Mouse (Mus musculus) limb, embryonic 14.5 days (tissue): ENCODE results near the gene Nav2. TPM values are rescaled to one million over a fixed set of nuclear protein-coding genes. Genes with fewer than 3 reads are reported as not detected.

Source experiments
- ATAC-seq: fragments of 200-750 bp; cut with Nextera tagmentation; 2 replicates; pipeline ENCODE4 v1.8.0; 2017; ENCODE audit warnings: low read depth, moderate number of reproducible peaks, moderate TSS enrichment; ENCODE audit not compliant: low FRiP score
- DNase-seq: peaks from one replicate; pipeline ENCODE4 v3.0.0-alpha.2; 2015; ENCODE audit warnings: low spot score
- H3K27ac ChIP-seq: fragments of 300-500 bp; sonication (generic); replicated peaks from 2 replicates; pipeline ENCODE4 v1.5.1; 2014; ENCODE audit warnings: low read depth, mild to moderate bottlenecking, low read length, moderate library complexity, mixed read lengths
- H3K27me3 ChIP-seq: fragments of 300-500 bp; sonication (generic); 2 replicates; pipeline ENCODE4 v1.6.1; 2014; ENCODE audit warnings: low read length, mixed read lengths; ENCODE audit not compliant: control insufficient read depth, insufficient read depth
- H3K36me3 ChIP-seq: fragments of 300-500 bp; sonication (generic); 2 replicates; pipeline ENCODE4 v1.6.1; 2014; ENCODE audit warnings: mild to moderate bottlenecking, low read length, moderate library complexity, mixed read lengths; ENCODE audit not compliant: control insufficient read depth, insufficient read depth
- H3K4me1 ChIP-seq: fragments of 300-500 bp; sonication (generic); 2 replicates; pipeline ENCODE4 v1.6.1; 2014; ENCODE audit warnings: antibody characterized with exemption, low read length, mixed read lengths; ENCODE audit not compliant: control insufficient read depth, insufficient read depth
- H3K4me2 ChIP-seq: fragments of 300-500 bp; sonication (generic); replicated peaks from 2 replicates; pipeline ENCODE4 v1.6.1; 2014; ENCODE audit warnings: low read depth, mild to moderate bottlenecking, low read length, moderate library complexity; ENCODE audit not compliant: severe bottlenecking
- H3K4me3 ChIP-seq: fragments of 300-500 bp; sonication (generic); replicated peaks from 2 replicates; pipeline ENCODE4 v1.5.1; 2014; ENCODE audit warnings: low read length
- H3K9ac ChIP-seq: fragments of 300-500 bp; sonication (generic); 2 replicates; pipeline ENCODE4 v1.6.1; 2014; ENCODE audit warnings: mild to moderate bottlenecking, low read depth, low read length, moderate library complexity; ENCODE audit not compliant: severe bottlenecking
- H3K9me3 ChIP-seq: fragments of 300-500 bp; sonication (generic); 2 replicates; pipeline ENCODE4 v1.6.1; 2016; ENCODE audit warnings: low read length; ENCODE audit not compliant: control insufficient read depth
- POLR2A ChIP-seq: fragments of 200-500 bp; IDR thresholded peaks from 2 replicates; pipeline ENCODE4 v1.8.0; 2012; ENCODE audit warnings: inconsistent platforms, mild to moderate bottlenecking, moderate library complexity, borderline replicate concordance; ENCODE audit not compliant: insufficient read depth, insufficient read length; ENCODE audit errors: extremely low read depth
- WGBS: fragments of 180-500 bp; shearing (Covaris S2); extraction: QIAGEN DNeasy Blood & Tissue Kit; methylation state at CpG from one replicate; pipeline ENCODE4 v1.1.7; 2014; 5-methylcytosine and 5-hydroxymethylcytosine counted together
- polyA plus RNA-seq, 2 experiments: library from polyadenylated mRNA; depleted of rRNA in 1 of 2; stranded (reverse) in 1 of 2; unstranded in 1 of 2; fragments of >200 nt; fragmentation: Nextera tagmentation in 1 of 2; extraction: Ambion mirVana in 1 of 2; gene quantifications; 2 replicates each; pipeline versions ENCODE4 v1.2.1 to v1.2.3; 2012 to 2014

The Nav2 gene
- polyA plus RNA-seq, 2 experiments = 15.8 to 16.8 TPM

- no peak overlapping the region for H3K4me3 ChIP-seq
- DNase-seq = no peak
- no peaks in the 10 kb centered on the region for H3K9me3 ChIP-seq
- ATAC-seq = no peak
- no peak for TF ChIP-seq POLR2A
- H3K4me2 ChIP-seq = no peak overlapping the region
- no peak overlapping the region for H3K9ac ChIP-seq
- H3K27me3 ChIP-seq = no peaks in the 10 kb centered on the region
- no peaks in the 10 kb centered on the region for H3K36me3 ChIP-seq
- peaks cover 16% of the 10 kb centered on the region for H3K4me1 ChIP-seq
- H3K27ac ChIP-seq = no peak overlapping the region
These were observed 584.1 kb downstream of the Nav2 start for GRCm38 (mm10) chr7:49492622-49493021.

- Histone ChIP-seq H3K4me2 (no peak overlapping the region), H3K27me3 (no peaks in the 10 kb centered on the region), H3K9ac (no peak overlapping the region), H3K4me1 (peaks cover 16% of the 10 kb centered on the region), H3K27ac (no peak overlapping the region), H3K9me3 (no peaks in the 10 kb centered on the region), H3K4me3 (no peak overlapping the region), H3K36me3 (no peaks in the 10 kb centered on the region)
- ATAC-seq (no peak), DNase-seq (no peak)
- TF ChIP-seq POLR2A = no peak
- 93% methylated on average over 4 of the region's 4 CpGs for WGBS
These were observed 584.7 kb downstream of the Nav2 start for GRCm38 (mm10) chr7:49493210-49493609.

- H3K4me3 ChIP-seq = no peak overlapping the region
- 78% methylated on average over 6 of the region's 6 CpGs for WGBS
- DNase-seq (no peak), ATAC-seq (no peak)
- H3K27me3 ChIP-seq = no peaks in the 10 kb centered on the region
- H3K4me1 ChIP-seq = peaks cover 16% of the 10 kb centered on the region
- H3K4me2 ChIP-seq = no peak overlapping the region
- no peak overlapping the region for H3K9ac ChIP-seq
- TF ChIP-seq POLR2A = no peak
- no peaks in the 10 kb centered on the region for H3K36me3 ChIP-seq
- H3K27ac ChIP-seq = no peak overlapping the region
- no peaks in the 10 kb centered on the region for H3K9me3 ChIP-seq
These were observed 586.1 kb downstream of the Nav2 start for GRCm38 (mm10) chr7:49494654-49495053.

- Histone ChIP-seq H3K4me1 (peaks cover 16% of the 10 kb centered on the region), H3K27ac (no peak overlapping the region), H3K4me3 (no peak overlapping the region), H3K36me3 (no peaks in the 10 kb centered on the region), H3K9me3 (no peaks in the 10 kb centered on the region), H3K4me2 (no peak overlapping the region), H3K9ac (no peak overlapping the region), H3K27me3 (no peaks in the 10 kb centered on the region)
- 15% methylated on average over 11 of the region's 11 CpGs for WGBS
- no peak for ATAC-seq
- DNase-seq = no peak
- TF ChIP-seq POLR2A = no peak
These were observed 587.6 kb downstream of the Nav2 start for GRCm38 (mm10) chr7:49496111-49496510.

GRCm38 (mm10) chr7:49496766-49497425, 588.4 kb downstream of the Nav2 start:
- Histone ChIP-seq H3K4me1 (peaks cover 16% of the 10 kb centered on the region), H3K36me3 (no peaks in the 10 kb centered on the region), H3K9ac (no peak overlapping the region; the same call in 1 of the 2 replicates), H3K4me3 (no peak overlapping the region), H3K27me3 (no peaks in the 10 kb centered on the region), H3K4me2 (peak overlapping the region; percentile 29; the same call in 1 of the 2 replicates), H3K27ac (no peak overlapping the region), H3K9me3 (no peaks in the 10 kb centered on the region)
- DNase-seq (peak; percentile 56), ATAC-seq (peak; percentile 77)
- 5% methylated on average over 13 of the region's 13 CpGs for whole genome bisulfite sequencing
- TF ChIP-seq POLR2A = no peak
